Mouse (Mus musculus): Measurements from ENCODE around the gene 4931409K22Rik.

GRCm38 (mm10) chr5:24576801-24577182, 20.2 kb upstream of the 4931409K22Rik start:
- TF ChIP-seq POLR2A (IDR thresholded peaks at IDR 0.05; ENCODE audit: low read depth, low read length), result no peak
- no peak for TF ChIP-seq CTCF (conservative IDR thresholded peaks at IDR 0.05; ENCODE audit: insufficient read depth, insufficient read length, low read depth, low read length)
